Mouse (Mus musculus) left cerebral cortex, postnatal 4 days (tissue): ENCODE results near the gene Il11. TPM values are rescaled to one million over a fixed set of nuclear protein-coding genes. Genes with fewer than 3 reads are reported as not detected.

Experiments
- DNase-seq: peaks from one replicate; pipeline ENCODE4 v3.0.0-alpha.2; 2022
- intact Hi-C: fragments of 180-260 bp; cut with DNase I; formaldehyde crosslinking; loops from one replicate; pipeline ENCODE4 v1.15.1; 2025
- total RNA-seq, 2 experiments: library from RNA; stranded (reverse); gene quantifications; 2 replicates each; pipeline ENCODE4 v1.2.3; 2021

Gene Il11
- total RNA-seq, 2 experiments from 2014 or later, result 0.82 to 1.2 TPM

DNA sequence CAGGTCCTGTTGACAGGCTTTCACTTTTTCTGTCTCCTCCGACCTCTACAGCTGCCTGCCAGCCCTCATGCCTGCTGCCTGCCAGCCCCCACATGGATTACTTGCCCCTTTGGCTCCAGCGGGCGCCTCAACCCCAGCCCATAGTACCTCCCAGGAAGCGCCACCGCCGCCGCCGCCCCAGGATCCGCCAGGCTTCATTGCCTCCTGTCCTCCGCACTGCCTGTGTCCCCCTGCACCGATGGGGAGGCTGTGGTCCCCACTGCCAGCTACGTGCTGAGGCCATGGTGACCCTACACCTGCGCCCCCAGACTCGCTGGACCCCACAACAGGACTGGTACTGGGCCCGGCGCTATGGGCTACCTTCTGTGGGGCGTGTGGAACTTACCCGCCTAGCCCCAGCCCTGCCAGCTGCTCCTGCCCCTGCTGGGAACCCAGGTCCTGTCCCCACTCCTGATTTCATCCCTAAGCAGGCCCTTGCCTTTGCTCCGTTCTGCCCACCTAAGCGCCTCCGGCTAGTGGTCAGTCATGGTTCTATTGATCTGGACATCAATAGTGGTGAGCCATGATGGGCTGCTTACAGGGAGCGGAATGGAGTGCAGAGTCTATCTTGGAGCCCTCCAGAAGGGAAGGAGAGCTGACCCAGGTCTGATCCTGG lies 36.2 kb downstream of the Il11 start:
- DNase-seq, result no peak
- intact Hi-C loops, result no loop called here

DNA sequence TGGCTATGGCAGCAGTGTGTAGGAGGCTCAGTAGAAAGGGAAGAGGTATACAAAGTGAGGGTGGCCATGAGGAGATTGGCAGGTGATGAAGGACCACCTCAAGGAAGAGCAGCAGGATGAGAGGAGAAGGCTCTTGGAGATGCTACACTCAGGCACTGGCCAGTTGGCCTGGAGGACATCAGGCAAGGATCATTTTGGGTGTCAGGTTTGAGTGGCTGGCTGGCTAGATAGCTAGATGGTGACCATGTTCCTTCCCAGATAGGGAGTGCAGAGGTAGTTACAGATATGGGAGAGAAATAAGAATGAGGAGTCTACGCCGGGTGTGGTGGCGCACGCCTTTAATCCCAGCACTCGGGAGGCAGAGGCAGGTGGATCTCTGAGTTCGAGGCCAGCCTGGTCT lies 37.8 kb downstream of the Il11 start:
- DNase-seq, result no peak
- intact Hi-C loops, result no loop called here

DNA sequence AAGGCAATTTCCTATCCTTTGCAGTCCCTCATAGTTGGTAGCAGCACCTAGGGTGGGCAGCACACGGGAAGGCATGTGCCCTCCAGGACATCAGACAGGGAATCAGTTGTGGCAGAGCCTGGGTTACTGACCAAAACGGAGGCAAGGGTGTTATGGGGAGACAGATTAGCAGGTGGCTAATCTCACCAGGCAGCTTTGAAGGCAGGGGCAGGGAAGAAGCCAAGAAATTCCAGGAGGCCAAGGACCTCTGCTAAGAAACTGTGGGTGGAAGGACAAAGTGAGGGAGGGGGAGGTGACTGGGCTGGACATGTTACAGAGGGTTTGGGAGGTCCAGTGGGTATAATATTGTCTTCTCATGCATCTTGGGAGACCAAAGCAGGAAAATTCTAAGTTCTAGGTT lies 39.3 kb downstream of the Il11 start:
- intact Hi-C loops, result no loop called here

DNA sequence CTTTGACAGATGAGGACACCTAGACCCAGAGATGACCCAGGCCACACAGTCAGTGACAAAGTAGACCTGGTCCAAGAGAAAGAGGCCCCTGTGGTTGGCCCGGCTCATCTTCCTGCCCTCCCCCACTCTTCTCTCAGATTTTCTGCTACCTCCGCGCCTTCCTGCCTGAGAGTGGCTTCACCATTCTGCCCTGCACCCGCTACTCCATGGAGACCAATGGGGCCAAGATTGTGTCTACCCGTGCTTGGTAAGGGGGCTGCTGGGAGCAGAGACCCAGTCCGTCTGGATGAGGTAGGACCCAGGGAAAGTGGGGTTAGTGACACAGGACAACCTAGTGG lies 40.2 kb downstream of the Il11 start:
- intact Hi-C loops, result no loop called here
- DNase-seq, result no peak

More for the DNA sequence above, 39.3 kb downstream of the Il11 start:
- DNase-seq, result no peak

DNA sequence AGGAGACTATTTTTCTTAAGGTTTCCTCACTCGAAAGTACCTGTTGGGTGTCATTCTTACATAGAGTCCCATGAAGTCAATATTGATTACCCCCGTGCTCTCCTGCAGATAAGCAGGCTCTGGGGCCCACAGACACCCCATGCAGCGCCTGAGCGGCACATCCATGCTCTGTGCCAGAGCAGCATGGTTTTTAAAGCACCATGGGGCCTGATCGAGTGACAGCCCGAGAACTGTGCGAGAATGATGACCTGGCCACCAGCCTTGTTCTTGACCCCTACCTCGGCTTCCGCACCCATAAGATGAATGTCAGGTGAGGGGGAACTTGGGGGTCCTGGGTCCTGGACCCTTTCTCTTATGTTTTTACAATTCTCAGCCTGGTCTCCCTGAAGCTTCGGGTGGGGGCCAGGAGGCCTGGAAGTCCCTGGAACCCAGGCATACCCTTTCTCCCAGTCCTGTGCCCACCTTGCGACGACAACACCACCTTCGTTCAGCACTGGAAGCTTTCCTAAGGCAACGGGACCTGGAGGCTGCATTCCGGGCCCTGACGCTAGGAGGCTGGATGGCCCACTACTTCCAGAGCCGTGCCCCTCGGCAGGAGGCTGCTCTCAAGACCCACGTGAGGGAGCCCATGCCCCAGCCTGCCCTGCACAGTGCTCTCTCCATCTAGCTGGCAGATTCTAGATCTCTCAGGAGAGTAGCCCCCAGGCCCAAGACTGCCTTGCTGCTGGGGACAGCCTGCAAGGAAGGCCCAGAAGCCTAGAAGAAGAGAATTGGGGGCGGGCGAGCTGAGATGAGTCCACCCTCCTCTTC lies 40.8 kb downstream of the Il11 start:
- DNase-seq, result no peak
- intact Hi-C loops, result no loop called here

DNA sequence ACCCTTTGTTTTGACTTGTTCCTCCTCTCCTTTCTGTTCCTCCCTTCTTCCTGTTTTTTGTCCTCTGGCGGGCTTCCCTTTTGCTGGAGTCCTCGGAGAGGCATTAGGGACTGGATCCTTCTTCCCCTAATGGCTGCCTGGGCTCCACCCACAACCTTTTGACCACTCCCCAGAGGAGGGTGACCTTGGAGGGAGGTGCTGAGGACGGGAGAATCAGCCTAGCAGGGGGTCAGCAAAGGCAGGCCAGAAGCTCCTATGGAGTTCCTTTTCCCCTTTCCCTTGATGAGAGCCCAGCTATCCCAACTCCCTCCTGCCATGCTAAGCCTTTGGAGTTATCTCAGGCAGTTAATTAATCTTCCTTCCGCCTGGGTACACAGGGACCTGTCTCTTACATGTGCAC lies 41.5 kb downstream of the Il11 start:
- intact Hi-C loops, result no loop called here
- peak; percentile 52 for DNase-seq

DNA sequence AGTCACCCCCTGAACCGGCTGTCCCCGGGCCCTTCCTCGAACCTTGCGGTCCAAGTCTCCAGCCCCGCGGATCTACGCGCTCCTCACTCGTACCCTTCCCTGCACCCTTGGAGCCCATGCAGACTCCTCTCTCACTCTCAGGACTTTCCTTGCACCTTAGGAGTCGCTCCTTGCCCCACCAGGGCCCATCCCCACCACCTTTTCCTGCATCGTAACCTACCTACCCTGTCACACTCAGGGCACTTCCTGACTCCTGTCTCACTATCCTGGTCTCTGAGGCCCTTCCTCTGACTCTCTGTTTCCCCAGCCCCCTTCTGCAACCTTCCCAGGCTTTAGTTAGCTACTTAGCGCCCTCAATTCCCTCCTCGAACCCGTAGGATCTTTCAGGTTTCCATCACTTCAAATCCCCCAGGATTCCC lies 42.3 kb downstream of the Il11 start:
- no peak for DNase-seq
- intact Hi-C loops, result no loop called here

DNA sequence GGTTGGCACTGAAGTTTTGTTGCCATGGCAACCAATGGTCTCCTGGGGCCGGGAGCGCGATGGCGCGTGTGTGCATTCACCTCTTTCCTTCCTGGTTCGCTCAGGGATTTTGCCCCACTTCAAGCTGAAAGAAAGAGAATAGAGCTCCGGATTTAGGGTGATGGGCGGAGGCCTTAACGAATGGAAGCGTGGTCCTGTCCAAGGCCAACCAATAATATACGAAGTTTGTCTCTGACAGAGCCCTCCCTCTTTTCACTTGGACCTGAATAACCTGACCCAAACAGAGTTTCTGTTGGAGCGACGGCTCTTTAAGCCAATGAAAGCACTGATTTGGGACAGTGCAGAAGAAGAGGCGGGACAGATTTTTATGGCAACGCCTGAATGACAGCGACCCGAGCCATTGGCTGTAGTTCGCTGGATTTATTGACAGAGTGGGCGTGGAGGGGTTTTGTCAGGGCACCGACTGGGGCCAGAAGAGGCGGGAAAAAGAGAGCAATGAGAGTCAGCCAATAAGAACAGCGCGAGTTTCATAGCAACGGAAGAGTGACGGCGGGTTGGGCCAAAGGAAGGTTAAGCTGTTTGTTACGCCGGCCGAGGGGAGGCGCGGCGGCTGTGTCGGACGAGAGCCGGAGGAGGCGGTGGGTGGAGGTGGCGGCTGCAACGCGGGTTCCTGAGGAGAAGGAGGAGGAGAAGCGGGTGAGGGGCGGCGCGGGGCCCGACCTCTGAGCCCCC lies 42.9 kb downstream of the Il11 start, which contains the start of gene Kmt5c:
Gene Kmt5c (plus strand): TSS at position 572 of the 732 bp plus-strand sequence.
- peak; percentile 98 for DNase-seq
- intact Hi-C loops, result no loop called here

DNA sequence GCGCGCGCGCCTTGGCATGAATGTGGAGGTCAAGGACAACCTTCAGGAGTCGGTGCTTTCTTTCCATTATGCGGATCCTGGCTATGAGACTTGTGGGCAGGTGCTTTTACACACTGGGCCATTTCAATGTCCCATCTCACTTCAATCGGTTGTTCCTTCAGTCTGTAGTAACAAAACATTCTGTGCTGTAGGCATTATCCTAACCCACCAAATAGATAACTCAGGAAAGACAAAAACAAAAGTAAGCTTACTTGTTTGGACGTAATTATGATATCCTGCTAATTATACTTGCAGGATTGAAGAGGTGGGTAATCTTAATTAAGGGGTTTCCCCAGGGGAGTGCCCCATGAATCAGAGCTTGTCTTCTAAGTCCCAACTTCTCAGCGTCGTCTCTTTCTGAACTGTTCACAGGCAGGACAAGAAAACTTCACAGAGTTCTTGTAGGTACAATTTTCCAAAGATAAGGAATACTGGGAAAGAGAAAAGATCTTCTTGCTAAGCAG lies 43.6 kb downstream of the Il11 start:
- DNase-seq, result no peak
- intact Hi-C loops, result no loop called here

DNA sequence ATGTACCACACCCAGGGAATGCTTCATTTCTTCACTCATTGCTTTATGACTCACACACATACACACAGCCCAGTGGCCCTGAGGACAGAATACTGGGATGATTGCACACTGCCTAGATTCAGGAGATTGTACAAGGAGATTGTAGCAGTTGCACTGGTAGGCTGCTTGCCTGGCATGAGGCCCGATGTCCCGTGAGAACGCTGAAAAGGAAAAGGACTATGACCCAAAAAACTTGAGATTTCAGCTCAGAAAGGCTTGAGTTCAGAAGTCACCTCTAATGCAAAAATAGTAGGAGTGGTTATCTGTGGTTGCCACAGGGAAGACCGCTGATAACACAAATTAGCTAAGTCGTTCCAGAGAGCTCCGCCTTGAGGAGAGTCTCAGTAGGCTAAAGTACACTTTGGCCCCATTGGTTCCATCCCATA lies 49.7 kb downstream of the Il11 start:
- intact Hi-C loops, result no loop called here
- DNase-seq, result no peak

DNA sequence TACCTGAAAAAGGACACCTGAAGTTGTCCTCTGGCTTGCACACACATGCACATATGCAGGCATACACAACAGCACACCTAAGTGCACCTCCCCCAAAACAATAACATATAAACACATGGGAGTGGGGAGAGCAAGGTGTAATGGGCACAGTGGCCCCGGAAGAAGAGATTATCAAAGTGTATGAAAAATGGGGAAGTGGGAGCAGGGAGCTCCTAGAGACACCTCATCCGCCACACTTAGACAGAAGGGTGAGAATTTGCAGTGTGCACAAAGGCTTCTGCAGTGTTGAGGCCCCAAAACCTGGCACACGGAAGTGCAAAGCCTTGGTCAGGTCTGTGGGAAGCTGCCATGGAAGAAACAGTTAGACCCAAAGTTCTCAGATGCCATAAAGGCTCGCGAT lies 51.6 kb downstream of the Il11 start:
- DNase-seq, result no peak
- intact Hi-C loops, result no loop called here

DNA sequence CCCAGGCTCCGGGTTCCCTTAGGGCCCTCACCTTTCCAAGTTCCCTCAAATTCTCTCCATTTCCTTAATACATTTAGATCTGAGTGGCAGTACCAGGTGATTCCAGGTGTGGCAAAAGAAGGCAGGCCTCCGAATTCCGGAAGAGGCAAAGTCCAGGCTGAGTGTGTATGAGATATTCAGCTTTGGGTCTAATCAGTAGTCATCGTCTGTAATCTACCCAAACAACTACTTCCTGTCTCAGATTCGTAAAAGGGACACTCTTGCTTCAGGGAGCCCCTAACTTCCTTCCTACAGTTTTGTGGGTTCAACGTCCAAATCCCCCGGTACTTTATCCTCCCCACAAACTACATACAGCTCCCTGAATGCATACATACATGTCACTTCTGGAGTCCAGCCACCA lies 57.5 kb downstream of the Il11 start, which contains the start of gene Tmem150b:
Gene Tmem150b (minus strand): TSS at position 81 of the 400 bp plus-strand sequence.
- no peak for DNase-seq
- intact Hi-C loops, result no loop called here

DNA sequence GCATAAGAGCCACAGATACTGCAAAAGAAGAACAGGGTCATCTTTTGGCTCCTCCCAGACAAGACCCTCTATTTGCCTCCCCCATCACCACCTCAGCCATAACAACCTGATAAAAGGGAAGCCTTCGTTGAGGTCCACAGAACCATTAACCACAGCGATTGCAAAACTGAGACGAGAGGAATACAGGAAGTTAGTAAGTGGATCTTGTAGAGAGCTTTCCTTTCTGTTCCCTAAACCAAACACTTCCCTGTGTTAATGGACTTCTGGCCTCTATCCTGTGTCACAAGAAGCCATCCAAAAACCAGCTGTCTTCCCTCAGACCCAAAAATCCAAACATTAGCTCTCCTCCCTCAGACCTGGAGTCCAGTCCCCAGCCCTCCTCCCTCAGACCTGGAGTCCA lies 58.3 kb downstream of the Il11 start:
- intact Hi-C loops, result no loop called here
- DNase-seq, result no peak

DNA sequence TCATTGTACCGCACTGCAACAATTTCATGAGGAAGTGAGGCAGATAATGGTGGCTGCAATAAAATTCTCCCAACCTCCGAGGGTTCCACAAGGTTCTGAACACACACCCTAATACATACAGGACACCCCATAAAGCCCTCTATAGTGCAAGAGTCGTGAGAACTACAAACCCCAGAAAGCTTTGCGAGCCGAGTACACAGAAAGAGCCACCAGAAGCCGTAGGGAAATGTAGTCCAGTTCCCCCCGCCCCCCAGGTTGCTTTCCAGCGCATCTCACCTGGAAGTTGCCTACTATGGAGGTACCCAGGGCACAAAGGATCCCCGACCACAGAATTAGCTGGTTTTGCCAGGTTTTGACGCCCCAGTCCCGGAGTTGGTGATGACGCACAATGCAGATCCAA lies 59.2 kb downstream of the Il11 start:
- intact Hi-C loops, result no loop called here
- peak; percentile 42 for DNase-seq

Other genes with a start within 250 kb of the Il11 start
- gene Syt5, start 235.3 kb downstream of the Il11 start, total RNA-seq, result 100 to 1,000 TPM; 205 to 208 TPM
- 1 to 10 TPM; 1.7 to 2.1 TPM for gene Ptprh, start 178.8 kb downstream of the Il11 start, total RNA-seq
- gene Tmem86b, start 151.4 kb downstream of the Il11 start, total RNA-seq, result 10 to 100 TPM; 12.5 to 14.8 TPM
- gene Ppp6r1, start 123.8 kb downstream of the Il11 start, total RNA-seq, result 10 to 100 TPM; 87.9 to 89.1 TPM
- gene Hspbp1, start 97.8 kb downstream of the Il11 start, total RNA-seq, result 100 to 1,000 TPM in 1 of 2 experiments, 10 to 100 TPM in 1; 99.7 to 111 TPM
- gene Brsk1, start 92.3 kb downstream of the Il11 start, total RNA-seq, result 100 to 1,000 TPM; 258 to 262 TPM
- gene Tmem150b, start 57.6 kb downstream of the Il11 start, total RNA-seq, result not detected
- gene Kmt5c, start 42.7 kb downstream of the Il11 start, total RNA-seq, result 10 to 100 TPM; 53.2 to 58.9 TPM
- 1 to 10 TPM; 7.3 to 8.8 TPM for gene Cox6b2, start 29.8 kb downstream of the Il11 start, total RNA-seq
- not detected for gene Fam71e2, start 11.6 kb downstream of the Il11 start, total RNA-seq
- gene Tmem190, start 78 bp upstream of the Il11 start, total RNA-seq, result not detected
- gene Tmem238, start 6.8 kb upstream of the Il11 start, total RNA-seq, result 1 to 10 TPM; 5.5 to 6.0 TPM
- gene Rpl28, start 10.0 kb upstream of the Il11 start, total RNA-seq, result 100 to 1,000 TPM; 603 to 645 TPM
- gene Ube2s, start 29.7 kb upstream of the Il11 start, total RNA-seq, result 100 to 1,000 TPM; 176 to 203 TPM
- 100 to 1,000 TPM; 112 to 126 TPM for gene Shisa7, start 61.8 kb upstream of the Il11 start, total RNA-seq
- gene Isoc2b, start 87.4 kb upstream of the Il11 start, total RNA-seq, result 1 to 10 TPM; 1.2 to 1.9 TPM
- 1 to 10 TPM; 6.2 to 6.5 TPM for gene Isoc2a, start 94.3 kb upstream of the Il11 start, total RNA-seq
- gene Gm36210, start 123.7 kb upstream of the Il11 start, total RNA-seq, result under 1 TPM; 0.50 to 0.74 TPM
- gene Zfp628, start 132.4 kb upstream of the Il11 start, total RNA-seq, result 10 to 100 TPM; 21.1 to 21.4 TPM
- 10 to 100 TPM; 50.8 to 51.5 TPM for gene Nat14, start 139.2 kb upstream of the Il11 start, total RNA-seq
- 1 to 10 TPM; 3.1 to 3.6 TPM for gene Ssc5d, start 142.9 kb upstream of the Il11 start, total RNA-seq
- not detected for gene Sbk2, start 181.5 kb upstream of the Il11 start, total RNA-seq
- 1 to 10 TPM; 1.4 to 1.5 TPM for gene Sbk3, start 188.3 kb upstream of the Il11 start, total RNA-seq
- gene Zfp579, start 213.3 kb upstream of the Il11 start, total RNA-seq, result 10 to 100 TPM; 58.7 to 61.7 TPM
- 1 to 10 TPM; 3.9 to 5.0 TPM for gene Zfp524, start 231.6 kb upstream of the Il11 start, total RNA-seq
- gene Fiz1, start 231.8 kb upstream of the Il11 start, total RNA-seq, result 10 to 100 TPM; 28.0 to 31.4 TPM
- not detected for gene Gm44973, start 232.6 kb upstream of the Il11 start, total RNA-seq
- 10 to 100 TPM; 43.8 to 45.9 TPM for gene Zfp865, start 237.5 kb upstream of the Il11 start, total RNA-seq
- gene Ccdc106, start 237.7 kb upstream of the Il11 start, total RNA-seq, result 10 to 100 TPM; 50.4 to 61.6 TPM